Mouse (Mus musculus) kidney, postnatal 36 days (tissue): ENCODE data around the gene Amh.
A peak's percentile ranks its signal among the peaks of the same experiment; 100 is the strongest.

ENCODE experiments used
- DNase-seq, 2 experiments: peaks; one replicate each; pipeline ENCODE4 v3.0.0; 2021 to 2022; ENCODE audit warnings: mixed read lengths in 2 of 2

Amh gene

DNA sequence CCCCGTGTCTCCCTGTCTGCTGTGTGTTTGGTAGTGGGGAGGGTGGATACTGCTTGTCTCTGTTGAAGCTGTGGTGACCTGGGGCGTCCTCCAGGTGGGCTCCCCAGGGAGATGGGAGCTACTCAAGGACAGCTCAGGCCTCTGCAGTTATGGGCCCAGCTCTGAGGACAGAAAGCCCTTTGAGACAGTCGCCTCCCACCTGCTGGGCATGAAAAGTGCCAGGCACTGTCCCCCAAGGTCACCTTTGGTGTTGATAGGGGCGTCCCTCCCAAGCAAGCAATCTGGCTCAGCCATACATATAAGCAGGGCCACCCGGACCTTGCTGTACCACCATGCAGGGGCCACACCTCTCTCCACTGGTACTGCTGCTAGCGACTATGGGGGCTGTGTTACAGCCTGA lies at the start of gene Amh:
Amh (plus strand) TSS at position 328 of the 400 bp plus-strand sequence.
- no peak for DNase-seq

DNA sequence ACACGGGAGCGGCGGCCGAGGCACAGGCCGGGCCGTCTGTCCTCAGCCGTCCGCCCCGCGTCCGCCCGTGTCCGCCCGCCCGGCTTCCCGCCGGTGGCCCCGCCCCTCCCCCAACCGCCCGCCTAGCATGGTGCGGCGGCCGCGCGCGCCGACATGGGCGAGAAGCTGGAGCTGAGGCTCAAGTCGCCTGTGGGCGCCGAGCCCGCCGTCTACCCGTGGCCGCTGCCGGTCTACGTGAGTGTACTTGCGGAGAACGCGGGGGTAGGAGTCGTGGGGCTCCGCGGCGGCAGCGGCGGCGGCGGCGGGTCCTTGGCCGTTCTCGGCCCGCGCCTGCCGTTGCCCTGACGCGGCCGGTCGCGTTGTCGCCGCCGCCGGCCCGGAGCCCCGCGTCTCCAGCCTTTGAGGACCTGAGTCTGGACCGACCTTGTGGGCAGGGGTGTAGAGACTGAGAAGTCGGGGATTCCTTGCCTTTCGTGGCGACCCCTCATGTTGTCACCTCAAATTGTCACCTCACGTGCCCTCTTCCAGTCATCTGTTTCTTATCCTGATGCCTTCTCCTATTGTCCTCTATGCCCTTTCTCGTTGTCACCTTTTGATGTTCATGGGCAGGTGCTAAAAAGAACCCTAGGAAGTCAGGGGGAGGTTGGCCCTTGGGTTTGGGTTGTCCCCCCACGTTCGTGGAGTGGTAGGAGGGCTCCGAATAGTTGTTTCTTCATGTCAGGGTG lies 49.6 kb upstream of the Amh start:
- DNase-seq = no peak

DNA sequence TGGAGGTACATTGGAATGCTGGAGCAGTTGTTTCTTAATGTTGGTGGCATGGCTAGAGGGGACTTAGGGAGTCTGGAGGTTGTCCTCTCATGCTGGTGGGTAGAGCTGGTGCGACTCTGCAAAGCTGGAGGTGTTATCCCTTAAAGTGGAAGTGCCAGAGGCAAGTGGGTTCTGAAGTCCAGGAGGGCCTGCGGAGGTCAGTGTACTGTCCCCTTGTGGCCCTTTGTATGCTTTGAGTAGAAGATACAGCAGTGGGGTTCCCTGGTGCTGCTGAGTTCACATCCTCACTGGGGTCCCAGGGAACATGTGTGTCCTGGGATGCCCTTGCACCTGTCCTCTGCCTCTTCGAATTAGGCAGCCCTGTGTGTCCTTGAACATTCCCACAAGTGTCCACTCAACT lies 48.9 kb upstream of the Amh start:
- peak in 1 of 2 experiments; percentile 35 for DNase-seq

DNA sequence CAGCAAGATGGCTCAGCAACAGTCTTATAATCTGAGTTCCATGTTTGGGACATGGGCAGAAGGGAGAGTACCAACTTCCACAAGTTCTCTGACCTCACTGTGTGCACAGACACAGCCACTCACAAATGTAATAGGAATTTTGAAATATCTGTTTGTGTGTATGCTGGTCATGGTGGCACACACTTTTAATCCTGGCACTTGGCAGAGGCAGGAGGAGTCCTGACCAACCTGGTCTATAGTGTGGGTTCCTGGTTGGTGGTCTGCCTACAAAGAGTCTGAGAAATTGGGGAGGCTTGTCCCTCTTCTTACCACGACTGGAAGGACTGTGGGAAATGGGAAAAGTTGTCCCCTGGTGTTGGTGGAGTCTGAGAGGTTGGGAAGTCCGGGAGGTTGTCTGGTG lies 48.5 kb upstream of the Amh start:
- DNase-seq = no peak

DNA sequence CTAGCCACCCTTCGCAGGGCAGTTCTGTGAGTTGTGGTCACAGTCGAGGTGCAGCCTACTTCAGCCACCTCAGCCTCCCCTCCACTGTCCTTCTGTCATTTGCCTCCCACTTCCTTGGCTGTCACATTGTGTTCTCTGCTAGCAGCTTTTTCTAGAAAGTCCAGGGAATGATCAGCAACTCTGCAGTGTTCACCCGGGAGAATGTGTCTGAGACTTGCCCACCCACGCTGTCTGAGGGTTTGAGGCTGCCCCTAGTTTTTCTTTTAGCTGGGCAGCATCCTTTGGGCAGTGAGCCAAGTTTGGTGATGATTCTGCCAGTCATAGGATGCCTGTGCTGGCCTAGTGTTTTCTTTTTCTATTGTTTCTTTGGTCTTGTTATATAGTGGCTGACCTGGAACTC lies 48.1 kb upstream of the Amh start:
- DNase-seq = peak in 1 of 2 experiments; percentile 20

DNA sequence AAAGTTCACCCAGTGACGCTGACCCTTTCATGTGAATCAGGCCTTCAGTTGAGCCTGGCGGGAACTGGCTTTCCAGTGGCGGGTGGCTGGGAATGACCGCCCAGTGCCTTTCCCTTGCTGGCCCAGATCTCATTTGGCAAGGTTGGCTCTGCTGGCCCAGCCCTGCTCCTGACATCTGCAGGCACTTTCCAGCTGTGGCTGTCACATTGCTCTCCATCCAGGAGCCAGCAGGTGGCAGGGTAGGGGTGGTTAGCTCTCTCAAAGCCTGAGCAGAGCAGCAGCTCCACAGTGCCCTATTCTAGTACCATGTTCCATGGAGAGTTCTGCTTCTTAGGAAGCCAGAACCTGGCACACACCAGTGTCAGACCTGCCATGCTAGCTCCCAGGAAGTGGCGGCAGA lies 47.3 kb upstream of the Amh start:
- peak; percentile 88 to 91 for DNase-seq

DNA sequence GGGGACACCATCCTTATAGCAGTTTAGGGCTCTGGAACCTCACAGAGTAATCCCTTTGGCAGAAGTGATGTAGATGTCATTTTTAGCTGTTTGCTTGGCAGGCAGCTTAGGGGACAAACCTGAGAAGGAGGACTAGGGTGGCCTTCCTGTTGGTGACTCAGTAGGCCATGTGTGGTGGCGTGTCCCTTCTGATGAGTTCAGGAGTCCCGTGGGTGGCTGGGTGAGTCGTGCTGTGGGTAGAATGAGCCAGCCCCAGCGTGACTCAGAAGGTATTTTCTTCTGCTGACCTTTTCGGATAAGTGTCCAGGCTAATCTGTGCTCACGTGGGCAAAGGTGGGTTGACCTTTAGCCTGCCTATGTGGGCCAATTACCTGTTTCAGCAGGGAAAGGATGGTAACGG lies 46.4 kb upstream of the Amh start:
- DNase-seq = no peak

DNA sequence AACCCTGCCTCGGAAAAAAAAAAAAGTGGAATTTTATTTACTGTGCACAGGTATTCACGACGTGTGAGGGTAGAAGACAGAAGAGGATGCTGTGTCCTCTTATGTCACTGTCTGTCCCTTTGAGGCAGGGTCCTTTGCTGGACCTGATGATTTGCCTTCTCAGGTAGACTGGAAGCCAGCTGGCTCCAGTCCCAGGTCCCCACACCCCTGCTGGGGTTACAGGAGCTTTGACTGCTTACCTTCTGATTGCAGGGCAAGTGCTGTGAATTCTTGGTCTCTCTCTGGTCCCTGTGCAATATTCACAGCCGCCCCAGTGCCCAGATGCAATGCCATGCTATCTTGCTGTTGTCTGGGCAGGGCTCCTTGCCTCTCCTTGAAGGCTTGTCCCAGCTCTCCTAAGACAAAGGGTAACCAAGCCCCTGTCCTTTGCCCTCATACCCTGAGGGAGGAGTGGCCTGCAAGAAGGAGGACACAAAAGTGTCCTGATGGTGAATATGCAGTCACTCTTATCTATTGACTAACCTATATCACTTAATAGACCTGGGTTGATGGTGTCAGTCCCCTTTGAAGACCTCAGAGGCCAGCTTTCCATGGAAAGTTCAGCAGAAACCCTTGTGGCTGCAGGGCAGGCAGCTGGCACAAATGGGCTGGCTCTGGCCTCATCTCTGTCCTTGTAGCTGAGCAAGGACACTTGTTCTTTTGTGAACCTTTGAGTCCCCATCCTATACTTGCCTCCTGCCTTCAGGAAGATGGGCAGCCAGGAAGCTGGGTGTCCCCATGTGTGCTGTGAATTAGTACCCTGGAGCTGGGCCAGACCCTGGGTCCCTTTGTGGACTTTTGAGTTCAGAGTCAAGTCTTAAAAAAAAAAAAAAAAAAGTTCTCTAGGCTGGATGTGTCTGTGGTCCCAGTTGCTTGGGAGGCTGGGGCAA lies 44.2 kb upstream of the Amh start:
- DNase-seq = peak; percentile 60 to 77

DNA sequence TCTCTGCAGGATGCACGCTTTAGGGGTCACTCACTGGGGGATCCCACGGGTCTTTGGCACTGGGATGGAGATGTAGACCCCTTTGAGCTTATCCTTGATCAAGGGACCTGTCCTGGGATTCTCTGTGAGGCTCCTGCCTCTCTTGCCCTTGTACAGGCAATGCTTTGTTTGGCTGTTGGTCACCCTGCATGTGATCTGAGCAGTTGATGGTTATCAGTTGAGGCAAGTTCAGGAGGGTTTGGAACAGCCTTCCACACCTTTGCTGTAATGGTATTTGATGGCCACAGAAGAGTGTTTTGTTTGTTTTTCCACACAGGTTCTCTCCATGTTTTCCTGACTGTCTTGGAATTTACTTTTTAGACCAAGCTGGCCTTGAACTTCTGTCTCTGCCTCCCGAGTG lies 43.2 kb upstream of the Amh start:
- no peak for DNase-seq

DNA sequence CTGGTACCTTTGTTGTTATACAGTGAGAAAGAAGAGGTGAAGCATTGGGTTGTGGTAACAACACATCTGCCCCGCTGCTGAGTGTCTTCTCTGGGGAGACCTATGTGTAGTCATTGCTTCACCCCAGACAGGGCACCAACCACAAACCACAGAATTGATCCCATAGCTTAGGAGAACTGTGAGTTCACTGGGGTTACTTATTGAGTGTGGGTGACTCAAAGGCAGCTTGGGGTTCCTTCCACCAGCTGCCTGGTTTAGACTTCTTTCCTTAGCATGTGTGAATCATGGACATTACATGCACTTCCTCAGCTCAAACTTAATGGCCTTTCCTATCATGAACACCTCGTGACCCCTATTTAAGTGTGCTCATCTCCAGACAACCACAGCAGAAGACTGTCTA lies 41.5 kb upstream of the Amh start:
- no peak for DNase-seq

DNA sequence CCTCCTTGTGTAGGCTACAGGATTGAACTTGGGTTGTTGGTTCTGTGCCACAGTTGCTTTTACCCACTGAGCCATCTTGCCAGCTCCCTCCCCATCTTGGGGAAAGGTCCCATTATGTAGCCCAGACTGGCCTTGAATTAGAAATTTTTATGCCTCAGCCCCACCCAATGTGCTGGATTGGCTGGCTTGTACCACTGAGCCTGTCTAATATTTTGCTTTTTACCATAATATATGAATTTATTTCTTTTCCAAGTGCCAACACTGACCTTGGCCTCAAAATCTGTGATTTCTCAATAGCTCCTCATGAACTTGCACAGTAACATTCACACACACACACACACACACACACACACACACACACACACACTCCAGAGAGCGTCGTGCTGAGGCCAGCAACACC lies 39.3 kb upstream of the Amh start:
- no peak for DNase-seq

DNA sequence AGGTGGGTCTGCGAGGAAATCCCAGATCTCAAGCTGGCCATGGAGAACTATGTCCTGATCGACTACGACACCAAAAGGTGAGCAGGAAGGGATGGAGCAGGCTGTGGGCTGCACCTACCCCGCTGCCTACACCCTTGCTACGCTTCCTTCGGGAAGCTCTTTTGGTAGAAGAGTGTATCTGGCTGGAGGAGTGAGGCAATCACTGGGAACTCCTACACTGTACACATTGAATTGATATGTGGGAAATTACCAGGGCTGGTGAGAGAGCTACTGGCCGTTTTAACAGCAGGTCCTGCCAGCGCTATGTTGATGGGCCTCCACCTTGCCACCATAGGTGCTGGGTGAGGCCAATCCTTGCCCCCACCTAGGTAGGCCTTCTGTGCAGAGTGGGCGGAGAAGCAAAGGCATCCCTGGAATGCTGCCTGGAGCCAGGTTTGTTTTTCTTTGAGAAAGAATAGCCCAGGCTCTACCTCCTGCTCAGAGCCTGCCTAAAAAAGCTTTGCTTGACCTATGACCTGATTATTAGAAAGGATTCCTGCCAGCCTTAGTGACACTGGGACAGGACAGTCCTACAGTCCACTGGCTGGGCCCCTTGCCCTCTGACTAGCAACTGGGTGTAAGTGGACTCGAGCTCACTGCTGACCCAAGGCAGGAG lies 38.8 kb upstream of the Amh start:
- peak; percentile 61 to 64 for DNase-seq

DNA sequence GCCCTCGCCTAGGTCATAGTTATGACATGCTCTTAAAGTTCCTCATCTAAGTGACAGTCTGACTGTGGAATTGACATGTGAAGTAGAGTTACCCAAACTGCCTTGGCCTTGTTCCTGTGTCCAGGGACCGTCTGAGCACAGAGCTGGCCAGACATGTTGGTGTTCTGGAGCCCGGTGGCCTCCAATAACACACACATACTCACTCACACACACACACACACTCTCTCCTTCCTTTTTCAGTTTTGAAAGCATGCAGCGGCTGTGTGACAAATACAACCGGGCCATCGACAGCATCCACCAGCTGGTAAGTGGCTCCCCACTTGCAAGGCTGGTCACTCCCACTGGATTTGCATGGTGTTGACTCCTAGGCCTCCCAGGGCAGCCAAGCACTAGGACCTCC lies 36.7 kb upstream of the Amh start:
- no peak for DNase-seq

DNA sequence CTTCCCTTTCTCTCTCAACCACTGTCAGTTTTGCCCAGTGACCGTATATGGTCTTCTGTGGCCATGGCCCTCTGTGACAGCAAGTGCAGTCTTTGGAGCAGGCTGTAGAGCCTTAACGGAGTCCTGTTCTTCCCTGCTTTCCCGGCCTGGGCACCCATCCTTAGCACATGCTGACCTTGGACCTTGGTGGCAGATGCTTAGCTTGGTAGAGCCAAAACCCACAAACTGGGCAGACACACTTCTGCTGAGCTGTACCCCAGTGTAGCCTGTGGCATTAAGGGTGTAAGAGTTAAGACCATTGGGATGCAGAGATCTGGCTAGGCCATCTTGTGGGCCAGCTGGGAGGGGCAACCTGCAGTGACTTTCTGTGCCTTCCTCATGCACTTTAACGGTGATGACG lies 31.2 kb upstream of the Amh start:
- no peak for DNase-seq

DNA sequence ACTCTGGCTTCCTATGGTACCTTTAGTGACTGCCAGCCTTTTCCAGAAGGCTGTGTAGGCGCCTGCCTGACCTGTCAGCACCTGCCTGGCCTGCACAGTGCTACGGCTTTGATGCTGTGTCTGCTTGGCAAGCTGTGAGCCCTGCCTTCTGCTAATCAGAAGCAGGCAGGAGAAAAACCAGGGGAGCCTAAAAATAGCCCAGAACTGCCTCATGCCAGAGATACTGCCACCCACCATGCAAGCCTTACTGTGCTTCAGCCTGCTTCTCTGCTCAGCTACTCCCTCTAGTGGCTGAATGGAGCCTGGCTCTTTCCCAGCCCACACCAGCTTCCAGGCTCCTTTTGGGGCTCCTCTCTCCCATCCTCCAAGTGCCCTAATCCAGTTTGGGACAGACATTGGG lies 30.5 kb upstream of the Amh start:
- peak; percentile 69 to 86 for DNase-seq

DNA sequence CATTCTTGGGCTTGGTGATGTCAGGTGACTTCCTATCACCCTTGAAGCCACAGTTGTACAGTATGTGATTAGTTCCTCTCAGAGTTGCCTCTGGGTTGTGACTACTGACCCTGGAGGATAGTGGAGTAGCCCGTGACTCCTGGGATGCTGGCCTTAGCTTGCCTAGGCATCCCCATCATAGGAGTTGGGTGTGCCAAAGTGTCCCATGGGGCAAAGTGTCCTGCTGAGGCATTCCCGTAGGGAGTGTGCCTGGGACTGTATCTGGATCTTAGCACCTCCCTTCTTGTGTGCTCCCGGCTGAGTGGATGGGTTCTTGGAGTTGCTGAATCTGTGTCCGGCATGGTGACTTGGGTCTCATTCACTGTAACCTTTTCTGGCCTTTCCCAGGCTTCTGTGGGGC lies 30.1 kb upstream of the Amh start:
- DNase-seq = no peak

DNA sequence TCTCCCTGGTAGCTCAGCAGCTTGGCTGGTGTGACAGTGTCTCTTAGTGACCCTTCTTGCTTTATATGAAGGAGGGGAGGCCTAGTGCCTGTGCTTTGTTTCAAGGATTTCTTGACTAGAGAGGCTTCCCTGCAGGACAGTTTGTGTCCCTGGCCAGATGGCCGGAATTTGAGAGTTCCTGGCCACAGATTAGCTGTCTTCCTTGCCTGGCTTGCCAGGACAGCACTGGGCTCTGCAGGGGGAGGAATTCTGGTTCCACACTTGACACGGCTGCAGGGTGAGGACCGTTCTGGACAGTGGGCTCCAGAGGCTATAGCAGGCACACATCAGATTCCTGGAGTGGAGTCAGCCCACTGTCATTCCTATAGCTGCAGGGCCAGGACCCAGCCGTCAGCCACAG lies 29.3 kb upstream of the Amh start:
- DNase-seq = no peak

DNA sequence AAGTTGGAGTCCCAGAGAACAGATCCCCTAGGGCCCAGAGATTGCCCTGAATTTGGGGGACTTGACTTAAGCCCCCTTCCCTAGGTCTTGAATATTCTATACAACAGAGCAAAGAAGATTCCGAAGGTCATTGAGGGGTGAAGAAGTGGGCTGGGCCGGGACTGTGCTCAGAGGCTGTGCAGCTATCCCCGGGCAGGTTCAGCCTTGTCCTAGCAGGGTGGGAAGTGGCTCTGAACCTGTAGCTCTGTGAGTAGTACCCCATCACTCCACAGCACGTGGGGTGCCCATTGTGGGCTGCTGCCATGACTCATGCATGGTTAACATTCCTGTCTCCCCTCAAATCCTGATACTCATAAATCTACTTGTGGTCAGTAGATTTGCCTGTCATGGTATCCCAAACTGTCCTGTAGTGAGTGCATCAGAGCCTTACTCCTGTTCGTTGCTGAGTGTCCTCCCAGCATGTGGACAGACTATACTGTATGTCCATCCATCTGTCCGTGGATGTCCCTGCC lies 28.6 kb upstream of the Amh start:
- DNase-seq = no peak

DNA sequence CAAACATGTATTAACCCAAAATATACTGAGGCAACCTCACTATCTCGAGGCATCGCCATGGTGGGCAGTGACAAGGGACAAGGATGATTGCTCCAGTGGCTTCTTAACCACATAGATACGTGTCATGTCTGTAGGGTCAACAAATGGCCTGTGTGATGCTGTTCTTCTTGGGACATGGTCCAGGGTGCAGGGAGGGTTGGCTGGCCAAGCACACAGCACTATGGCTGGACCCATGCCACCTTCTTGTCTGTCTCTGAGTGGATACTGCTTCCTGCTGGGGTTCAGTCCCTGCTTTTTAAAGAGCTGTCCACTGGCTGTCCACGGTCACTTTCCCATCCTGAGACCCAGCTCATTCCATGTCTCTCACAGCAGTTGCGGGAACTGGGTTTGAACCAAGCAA lies 27.9 kb upstream of the Amh start:
- DNase-seq = no peak

DNA sequence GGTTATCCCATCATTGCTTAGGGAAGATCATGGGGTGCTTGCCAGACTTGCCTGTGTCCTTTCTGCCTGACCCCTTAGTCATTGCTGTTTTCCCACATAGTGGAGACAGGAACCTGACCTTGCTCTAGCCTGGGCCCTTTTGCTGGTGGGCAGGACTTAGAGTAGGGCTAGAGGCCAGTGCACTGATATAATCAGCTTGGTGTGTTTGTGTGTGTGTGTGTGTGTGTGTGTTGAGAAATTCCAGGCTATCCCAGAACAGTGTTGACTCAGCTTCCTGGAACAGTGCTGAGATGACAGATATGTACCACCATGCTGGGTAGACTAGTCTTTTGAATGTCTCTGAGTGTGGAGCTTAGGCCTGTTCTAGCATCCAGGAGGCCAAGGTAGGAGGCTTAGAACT lies 25.5 kb upstream of the Amh start:
- DNase-seq = no peak

DNA sequence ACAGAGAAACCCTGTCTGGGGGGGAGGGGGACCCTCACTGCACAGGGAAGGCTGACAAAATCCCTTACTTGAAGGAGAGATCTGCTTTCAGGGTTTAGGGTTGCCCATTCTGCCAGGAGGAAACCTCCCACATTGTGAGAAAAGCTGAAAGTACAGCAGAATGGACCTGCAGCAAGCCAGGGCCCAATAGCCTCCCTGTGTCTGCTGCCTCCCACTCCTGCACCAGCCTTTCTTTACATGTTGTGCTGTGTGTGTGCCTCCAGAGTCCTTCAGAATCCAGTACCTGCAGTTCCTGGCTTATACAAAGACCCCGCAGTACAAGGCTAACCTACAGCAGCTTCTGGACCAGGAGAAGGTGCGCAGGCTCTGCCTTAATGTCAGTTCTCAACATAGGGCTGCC lies 20.7 kb upstream of the Amh start:
- DNase-seq = no peak

DNA sequence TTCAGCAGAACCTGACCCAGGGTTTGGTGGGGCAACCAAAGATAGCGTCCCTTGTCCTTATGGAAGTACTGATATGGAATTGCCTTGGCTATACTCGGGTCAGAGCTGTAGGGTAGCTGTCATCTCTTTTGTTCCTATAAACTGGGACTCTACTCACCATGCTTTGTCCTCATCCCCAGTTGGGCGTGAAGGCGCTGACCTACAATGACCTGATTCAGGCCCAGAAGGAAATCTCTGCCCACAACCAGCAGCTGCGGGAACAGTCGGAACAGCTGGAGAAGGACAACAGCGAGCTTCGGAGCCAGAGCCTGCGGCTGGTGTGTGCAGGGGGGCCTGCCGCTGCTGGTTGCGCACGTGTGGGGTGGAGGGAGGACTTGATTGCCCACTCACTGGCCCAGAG lies 20.2 kb upstream of the Amh start:
- DNase-seq = no peak

DNA sequence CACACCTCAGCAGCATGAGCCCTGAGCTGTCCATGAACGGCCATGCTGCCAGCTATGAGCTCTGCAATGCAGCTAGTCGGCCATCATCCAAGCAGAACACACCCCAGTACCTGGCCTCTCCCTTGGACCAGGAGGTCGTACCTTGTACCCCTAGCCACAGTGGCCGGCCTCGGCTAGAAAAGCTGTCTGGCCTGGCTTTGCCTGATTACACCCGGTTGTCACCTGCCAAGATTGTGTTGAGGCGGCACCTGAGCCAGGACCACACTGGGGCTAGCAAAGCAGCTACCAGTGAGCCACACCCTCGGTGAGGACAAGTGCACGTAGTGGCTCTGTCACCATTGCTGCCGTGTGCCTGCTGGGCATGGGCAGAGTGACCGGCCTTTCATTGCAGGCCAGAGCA lies 19.1 kb upstream of the Amh start:
- no peak for DNase-seq

DNA sequence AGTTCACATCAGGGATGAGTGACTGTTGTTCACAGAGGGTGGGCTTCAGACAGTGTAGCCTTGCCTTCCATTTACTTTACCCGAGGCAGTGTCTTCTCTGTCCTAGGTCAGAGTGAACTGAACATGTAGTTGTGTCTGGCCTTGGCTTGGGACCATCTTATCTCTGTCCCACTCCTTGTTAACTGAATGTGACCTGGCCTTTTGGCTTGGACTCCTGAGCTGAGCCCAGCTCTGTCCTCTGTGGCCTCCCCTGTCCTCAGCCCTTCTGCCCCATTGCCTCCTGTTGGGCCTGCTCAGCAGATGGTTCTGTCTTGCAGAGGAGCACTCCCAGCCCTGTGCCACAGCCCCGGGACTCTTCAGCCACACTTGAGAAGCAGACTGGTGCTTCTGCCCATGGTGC lies 17.5 kb upstream of the Amh start:
- DNase-seq = no peak
